Mouse (Mus musculus) embryonic fibroblast, embryonic 13.5 days (primary cell): ENCODE results near the gene Clybl.

ENCODE experiments used
- CTCF ChIP-seq: IDR thresholded peaks from 2 replicates; pipeline ENCODE4 v1.5.1; 2011; ENCODE audit warnings: mild to moderate bottlenecking, control low read depth, low read length, moderate library complexity, borderline replicate concordance; ENCODE audit not compliant: insufficient read depth
- POLR2A ChIP-seq: IDR thresholded peaks from 2 replicates; pipeline ENCODE4 v1.6.1; 2011; ENCODE audit warnings: low read depth, mild to moderate bottlenecking, control low read depth, low read length, moderate library complexity

DNA sequence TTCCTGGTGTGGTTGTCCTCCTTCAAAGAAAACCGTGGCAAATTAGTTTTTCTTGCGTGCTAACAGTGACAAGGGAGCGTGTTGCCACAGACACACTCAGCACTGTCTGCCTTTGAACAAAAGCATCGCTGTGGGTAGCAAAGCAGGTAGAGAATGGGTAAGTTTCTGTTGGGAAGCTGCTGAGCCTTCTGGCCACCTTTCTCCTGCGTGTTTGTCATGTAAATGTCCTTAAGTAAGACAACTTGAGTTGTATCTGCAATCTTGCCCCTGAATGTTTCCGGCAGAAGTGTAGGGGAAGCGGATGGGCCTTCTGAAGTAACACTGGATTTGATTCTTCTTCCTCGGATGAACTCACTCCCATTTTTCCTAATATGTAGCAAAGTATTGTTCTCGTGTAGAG lies 148.6 kb downstream of the Clybl start:
- no peak for TF ChIP-seq POLR2A
- no peak for TF ChIP-seq CTCF
